Mouse (Mus musculus) liver, postnatal 0 days (tissue): ENCODE data around the gene Map3k6. TPM values are rescaled to one million over a fixed set of nuclear protein-coding genes. Genes with fewer than 3 reads are reported as not detected.
A peak's percentile ranks its signal among the peaks of the same experiment; 100 is the strongest.

Experiments used
- ATAC-seq: fragments of 200-750 bp; cut with Nextera tagmentation; 2 replicates; pipeline ENCODE4 v1.8.0; 2017; ENCODE audit warnings: mild to moderate bottlenecking, moderate library complexity
- DNase-seq: peaks from one replicate; pipeline ENCODE4 v3.0.0-alpha.2; 2016
- H3K27ac ChIP-seq: fragments of 300-500 bp; sonication (generic); 2 replicates; pipeline ENCODE4 v1.5.1; 2014; ENCODE audit warnings: antibody characterized with exemption, moderate library complexity, mild to moderate bottlenecking, low read depth
- H3K27me3 ChIP-seq: fragments of 300-500 bp; sonication (generic); 2 replicates; pipeline ENCODE4 v1.6.1; 2014; ENCODE audit warnings: low read length, control low read depth, mixed read lengths; ENCODE audit not compliant: insufficient read depth
- H3K36me3 ChIP-seq: fragments of 300-500 bp; sonication (generic); replicated peaks from 2 replicates; pipeline ENCODE4 v1.6.1; 2014; ENCODE audit warnings: mild to moderate bottlenecking, control low read depth, low read length, moderate library complexity, mixed read lengths; ENCODE audit not compliant: insufficient read depth
- H3K4me1 ChIP-seq: fragments of 300-500 bp; sonication (generic); 2 replicates; pipeline ENCODE4 v1.6.1; 2014; ENCODE audit warnings: antibody characterized with exemption, mild to moderate bottlenecking, control low read depth; ENCODE audit not compliant: insufficient read depth
- H3K4me2 ChIP-seq: fragments of 300-500 bp; sonication (generic); 2 replicates; pipeline ENCODE4 v1.6.1; 2014; ENCODE audit warnings: low read depth, mild to moderate bottlenecking, low read length, moderate library complexity, mixed read lengths
- H3K4me3 ChIP-seq: fragments of 300-500 bp; sonication (generic); 2 replicates; pipeline ENCODE4 v1.5.1; 2014; ENCODE audit warnings: low read depth, low read length
- H3K9ac ChIP-seq: fragments of 300-500 bp; sonication (generic); replicated peaks from 2 replicates; pipeline ENCODE4 v1.6.1; 2014; ENCODE audit warnings: mild to moderate bottlenecking, moderate library complexity
- H3K9me3 ChIP-seq: fragments of 300-500 bp; sonication (generic); 2 replicates; pipeline ENCODE4 v1.6.1; 2016; ENCODE audit warnings: mild to moderate bottlenecking, control low read depth, low read length, mixed read lengths
- CTCF ChIP-seq: sonication (generic); IDR thresholded peaks from 2 replicates; pipeline ENCODE4 v1.5.1; 2016; ENCODE audit warnings: antibody characterized with exemption, low read depth
- EP300 ChIP-seq: IDR thresholded peaks from 2 replicates; pipeline ENCODE4 v1.6.1; 2016; ENCODE audit warnings: antibody characterized with exemption, low read depth, mild to moderate bottlenecking
- WGBS: fragments of 180-500 bp; shearing (Covaris S2); extraction: QIAGEN DNeasy Blood & Tissue Kit; methylation state at CpG from one replicate; pipeline ENCODE4 v1.1.7; 2014; ENCODE audit not compliant: insufficient replicate concordance; 5-methylcytosine and 5-hydroxymethylcytosine counted together
- polyA plus RNA-seq: library from polyadenylated mRNA; unstranded; fragments of >200 nt; fragmentation: Nextera tagmentation; extraction: Ambion mirVana; gene quantifications from 2 replicates; pipeline ENCODE4 v1.2.1, GENCODE M21; 2015

The Map3k6 gene
- polyA plus RNA-seq, 1 experiment from 2014 or later, result 1.3 TPM

DNA sequence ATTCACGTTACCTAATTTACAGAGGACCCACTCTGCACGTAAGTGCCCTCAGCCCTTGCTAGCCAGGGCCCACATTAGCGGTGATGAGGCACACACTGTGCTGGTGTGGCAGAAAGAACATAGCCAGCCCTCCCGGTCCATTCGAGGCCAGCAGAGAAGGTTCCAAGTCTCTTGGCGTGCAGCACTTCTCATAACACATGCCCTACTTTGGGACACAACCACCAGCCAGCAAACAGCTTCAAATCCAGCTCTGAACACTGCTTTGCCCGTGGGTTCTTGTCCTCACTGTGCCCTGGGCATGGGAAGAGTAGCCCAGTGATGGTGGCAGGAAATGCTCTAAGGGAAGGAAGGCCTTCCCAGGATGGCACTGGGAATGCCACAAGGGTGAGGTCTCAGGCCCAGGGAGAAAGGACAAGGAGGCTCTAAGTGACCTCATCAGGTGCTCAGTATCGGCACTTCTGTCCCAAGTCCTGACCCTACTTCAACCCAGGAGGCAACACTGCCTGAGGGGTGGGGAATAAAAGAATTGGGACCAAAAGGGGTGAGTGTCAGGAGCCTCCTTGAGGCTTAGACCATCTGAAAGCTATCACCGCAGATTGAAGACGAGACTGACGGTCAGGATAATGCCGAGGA lies 25.7 kb downstream of the Map3k6 start:
- H3K9ac ChIP-seq, result no peak overlapping the region
- H3K9me3 ChIP-seq, result no peaks in the 10 kb centered on the region
- TF ChIP-seq CTCF (no peak), EP300 (no peak)
- peaks cover 62% of the 10 kb centered on the region for H3K36me3 ChIP-seq
- H3K4me2 ChIP-seq, result no peak overlapping the region
- H3K4me3 ChIP-seq, result no peak overlapping the region
- H3K27ac ChIP-seq, result no peak overlapping the region
- 91% methylated on average over 12 of the region's 12 CpGs for WGBS
- no peaks in the 10 kb centered on the region for H3K27me3 ChIP-seq
- H3K4me1 ChIP-seq, result 0 out of 2 replicates have a peak, but pooled peaks cover 3% of the 10 kb centered on the region
- ATAC-seq (no peak), DNase-seq (no peak)

DNA sequence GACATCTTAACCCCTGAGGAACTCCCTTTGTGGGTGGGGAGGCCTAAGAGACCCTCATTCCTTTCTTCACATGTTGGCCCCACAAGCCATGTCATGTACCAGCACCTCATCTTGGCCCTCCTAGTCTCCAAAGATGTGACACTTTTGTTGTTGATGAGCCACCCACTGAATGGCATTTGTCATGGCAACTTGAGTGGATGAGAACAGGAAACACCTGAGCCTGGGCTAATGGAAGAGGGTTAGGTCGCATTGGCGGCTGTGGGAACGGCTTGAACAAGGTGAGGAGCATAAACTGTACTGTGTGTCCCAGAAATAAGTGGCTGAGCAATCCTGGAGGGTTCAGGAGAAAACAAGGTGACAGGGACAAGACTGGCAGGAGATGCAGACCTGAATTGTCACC lies 28.3 kb downstream of the Map3k6 start:
- H3K4me2 ChIP-seq, result no peak overlapping the region
- H3K27ac ChIP-seq, result no peak overlapping the region
- H3K36me3 ChIP-seq, result peaks cover 66% of the 10 kb centered on the region
- ATAC-seq (no peak), DNase-seq (no peak)
- TF ChIP-seq EP300 (no peak), CTCF (no peak)
- no peak overlapping the region for H3K9ac ChIP-seq
- 86% methylated on average over 3 of the region's 3 CpGs for WGBS
- H3K27me3 ChIP-seq, result no peaks in the 10 kb centered on the region
- H3K4me1 ChIP-seq, result no peaks in the 10 kb centered on the region
- H3K4me3 ChIP-seq, result no peak overlapping the region
- no peaks in the 10 kb centered on the region for H3K9me3 ChIP-seq

DNA sequence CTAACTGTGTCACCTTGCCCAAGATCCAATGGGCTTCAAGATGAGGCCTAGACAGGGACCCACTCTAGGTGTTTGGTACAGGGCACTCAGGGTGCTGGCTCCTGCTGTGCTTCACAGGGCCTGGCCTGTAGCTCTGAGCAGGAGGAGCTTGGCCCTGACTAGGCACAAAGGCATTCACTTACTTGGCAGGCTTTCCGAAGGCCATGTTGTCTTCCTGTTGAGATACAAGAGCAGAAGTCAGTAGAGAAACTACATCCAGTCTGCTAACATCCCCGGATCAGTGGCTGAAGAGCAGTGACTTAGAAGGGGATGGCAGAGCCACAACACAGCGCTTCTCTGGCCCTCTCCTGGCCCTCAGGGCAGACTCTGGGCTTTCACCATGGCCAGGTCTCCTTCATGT lies 29.0 kb downstream of the Map3k6 start:
- no peak for TF ChIP-seq CTCF
- TF ChIP-seq EP300, result no peak
- peaks cover 63% of the 10 kb centered on the region for H3K36me3 ChIP-seq
- H3K4me2 ChIP-seq, result no peak overlapping the region
- H3K27me3 ChIP-seq, result no peaks in the 10 kb centered on the region
- no peaks in the 10 kb centered on the region for H3K9me3 ChIP-seq
- WGBS, result 86% methylated on average over 3 of the region's 3 CpGs
- no peak overlapping the region for H3K27ac ChIP-seq
- ATAC-seq (no peak), DNase-seq (no peak)
- H3K4me3 ChIP-seq, result no peak overlapping the region
- H3K4me1 ChIP-seq, result no peaks in the 10 kb centered on the region
- no peak overlapping the region for H3K9ac ChIP-seq

DNA sequence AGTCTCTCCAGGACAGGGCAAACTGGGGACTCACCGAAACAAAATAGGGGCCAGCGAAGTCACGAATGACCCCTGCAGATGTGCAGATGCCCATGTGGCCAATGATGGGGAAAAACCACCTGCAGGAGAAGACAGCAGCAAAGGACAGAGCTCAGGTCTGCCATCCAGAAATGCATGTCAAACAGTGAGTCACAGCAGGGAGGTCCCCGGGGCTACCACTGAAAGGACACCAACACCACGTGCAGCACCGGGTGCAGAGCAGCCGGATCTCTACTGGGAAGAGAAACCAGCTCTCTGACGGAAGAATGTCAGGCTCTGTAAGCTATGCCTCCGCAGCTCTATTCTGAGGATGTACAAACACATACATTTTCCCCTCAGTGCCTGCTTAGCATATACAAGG lies 30.3 kb downstream of the Map3k6 start:
- ATAC-seq, result no peak

DNA sequence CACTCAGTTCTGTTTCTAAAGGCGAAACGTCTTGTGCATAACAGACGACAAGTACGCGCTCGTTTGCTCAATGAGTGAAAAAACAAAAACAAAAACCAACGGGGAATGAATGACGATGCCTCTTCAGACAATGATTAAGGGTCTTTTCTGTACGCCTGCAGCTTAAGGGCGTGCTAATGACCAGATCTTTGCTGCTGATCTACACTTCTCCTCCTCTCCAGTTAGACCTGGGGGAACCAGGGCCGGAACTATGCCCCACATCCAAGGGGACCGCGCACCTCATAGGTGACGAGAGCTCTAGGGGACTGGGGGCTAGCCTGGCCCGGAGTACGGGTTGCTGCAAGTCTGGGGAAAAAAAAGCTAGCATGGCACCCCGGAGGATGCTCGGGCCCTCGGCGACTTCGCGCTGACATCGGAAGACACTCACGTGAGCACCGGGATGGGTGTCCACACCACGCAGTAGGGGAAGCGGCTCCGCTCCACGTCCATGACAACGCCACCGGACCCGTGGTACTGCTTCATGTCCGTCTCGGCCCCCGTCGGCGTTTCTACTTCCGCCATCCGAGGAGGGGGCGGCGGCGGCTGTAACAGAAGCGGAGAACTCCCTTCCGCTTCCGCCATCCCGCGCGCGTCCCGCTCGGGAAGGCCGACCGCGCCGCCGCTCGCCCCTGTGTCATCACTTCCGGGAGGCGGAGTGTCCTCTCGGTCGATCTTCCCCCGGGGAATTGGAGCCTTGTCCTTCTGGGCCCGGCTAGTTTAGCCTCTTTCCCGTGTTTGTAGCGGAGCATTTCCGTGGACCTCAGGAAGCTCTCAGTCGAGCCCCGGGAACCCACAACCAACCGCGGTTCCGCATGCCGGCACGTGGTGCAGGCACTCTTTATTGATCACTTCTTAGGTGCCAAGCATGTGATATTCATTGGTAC lies 36.7 kb downstream of the Map3k6 start, which contains the start of gene Tmem222:
Tmem222 (minus strand) TSS at position 689 of the 923 bp plus-strand sequence.
- H3K4me2 ChIP-seq, result peak within 1 kb of the TSS; percentile 79
- peak within 1 kb of the TSS; percentile 79 for H3K9ac ChIP-seq
- ATAC-seq, result peak; percentile 97
- H3K9me3 ChIP-seq, result no peaks in the 10 kb centered on the region
- DNase-seq, result peak; percentile 95
- H3K4me1 ChIP-seq, result peaks cover 18% of the 10 kb centered on the region
- peak; percentile 74 for TF ChIP-seq EP300
- no peak for TF ChIP-seq CTCF
- H3K4me3 ChIP-seq, result peak within 1 kb of the TSS; percentile 76
- peak within 1 kb of the TSS; percentile 85 for H3K27ac ChIP-seq
- no peaks in the 10 kb centered on the region for H3K27me3 ChIP-seq
- peaks cover 14% of the 10 kb centered on the region for H3K36me3 ChIP-seq
- under 1% methylated on average over 73 of the region's 73 CpGs for WGBS

More for the DNA sequence above, 30.3 kb downstream of the Map3k6 start:
- no peak overlapping the region for H3K4me3 ChIP-seq
- DNase-seq, result no peak
- H3K4me1 ChIP-seq, result peaks cover 4% of the 10 kb centered on the region
- 92% methylated on average over 9 of the region's 9 CpGs for WGBS
- H3K4me2 ChIP-seq, result no peak overlapping the region
- H3K27me3 ChIP-seq, result no peaks in the 10 kb centered on the region
- no peak overlapping the region for H3K9ac ChIP-seq
- peaks cover 61% of the 10 kb centered on the region for H3K36me3 ChIP-seq
- H3K27ac ChIP-seq, result no peak overlapping the region
- TF ChIP-seq CTCF (no peak), EP300 (no peak)
- H3K9me3 ChIP-seq, result no peaks in the 10 kb centered on the region

- no peak for DNase-seq
- peak; percentile 29 for ATAC-seq
- WGBS, result 13% methylated on average over 6 of the region's 6 CpGs
Observed at GRCm38 (mm10) chr4:133278067-133278466, 37.4 kb downstream of the Map3k6 start.

More at GRCm38 (mm10) chr4:133278067-133278466, 37.4 kb downstream of the Map3k6 start:
- Histone ChIP-seq H3K36me3 (peaks cover 14% of the 10 kb centered on the region), H3K27ac (peak overlapping the region; percentile 85), H3K27me3 (no peaks in the 10 kb centered on the region), H3K4me2 (peak overlapping the region; percentile 79), H3K4me1 (peaks cover 18% of the 10 kb centered on the region), H3K9ac (peak overlapping the region; percentile 79), H3K4me3 (peak overlapping the region; percentile 76), H3K9me3 (no peaks in the 10 kb centered on the region)
- no peak for TF ChIP-seq EP300
- no peak for TF ChIP-seq CTCF
